Mouse (Mus musculus) kidney, adult 9 months (tissue): ENCODE data around the gene Ccdc172.

Experiments used
- DNase-seq: peaks from one replicate; pipeline ENCODE4 v3.0.0; 2022

Gene Ccdc172

DNA sequence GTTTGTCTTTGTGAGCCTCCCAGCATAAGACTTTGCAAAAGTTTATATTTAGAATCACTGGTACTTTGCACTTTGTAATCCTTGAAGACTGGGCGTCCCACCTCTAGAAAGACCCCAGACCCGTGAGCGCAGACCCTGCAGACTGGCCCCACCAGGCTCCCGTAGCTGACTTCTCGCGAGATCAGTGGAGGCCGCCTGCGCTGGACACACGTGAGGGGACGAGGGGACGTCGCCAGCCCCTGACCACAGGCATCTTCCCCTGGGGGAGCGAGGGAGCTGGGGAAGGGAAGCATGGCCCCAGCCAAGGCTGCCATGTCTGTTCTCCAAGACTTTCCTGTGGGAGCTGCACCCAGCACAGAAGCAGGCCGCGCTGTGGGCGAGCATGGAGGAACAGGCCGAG lies at the start of gene Ccdc172:
Gene Ccdc172 (plus strand): TSS at position 176 of the 400 bp plus-strand sequence.
- no peak for DNase-seq

DNA sequence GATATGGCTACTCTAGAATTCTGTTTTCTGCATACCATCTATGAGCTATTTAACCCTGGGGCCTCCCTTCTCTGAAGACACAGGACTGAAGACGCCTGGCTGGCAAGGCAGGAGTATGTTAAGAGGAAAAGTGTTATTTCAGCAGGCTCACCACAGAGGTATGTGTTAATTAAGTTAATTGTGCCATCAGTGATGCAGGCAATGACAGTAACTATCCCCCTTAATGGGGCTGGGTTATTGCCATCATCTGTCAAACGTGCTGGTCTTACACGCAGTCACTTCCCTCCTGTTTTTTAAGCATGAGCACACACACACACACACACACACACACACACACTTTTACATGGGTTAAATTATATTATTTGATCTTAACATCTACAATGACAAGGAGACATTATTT lies 48.0 kb upstream of the Ccdc172 start:
- DNase-seq, result no peak

GRCm38 (mm10) chr19:58468331-58468730 lies 43.5 kb upstream of the Ccdc172 start:
- no peak for DNase-seq

DNA sequence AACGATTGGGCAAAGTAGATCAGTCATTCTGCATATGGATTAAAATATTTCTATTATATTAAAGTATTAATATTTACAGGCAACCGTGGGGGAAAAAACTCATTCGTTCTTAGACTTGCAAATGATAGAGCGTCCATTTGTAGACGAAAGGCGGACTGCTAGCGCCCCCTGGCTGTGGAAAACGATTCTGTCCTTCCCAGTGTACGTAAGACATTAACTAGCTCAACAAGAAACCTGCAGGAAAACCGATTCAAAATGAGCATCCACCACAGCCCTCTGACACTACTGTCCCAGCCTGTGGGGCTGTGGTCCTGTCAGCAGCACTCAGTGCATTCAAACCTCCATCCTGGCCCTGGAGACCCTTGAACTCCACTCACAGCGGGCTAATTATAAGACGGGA lies 42.4 kb upstream of the Ccdc172 start:
- DNase-seq, result peak; percentile 80

DNA sequence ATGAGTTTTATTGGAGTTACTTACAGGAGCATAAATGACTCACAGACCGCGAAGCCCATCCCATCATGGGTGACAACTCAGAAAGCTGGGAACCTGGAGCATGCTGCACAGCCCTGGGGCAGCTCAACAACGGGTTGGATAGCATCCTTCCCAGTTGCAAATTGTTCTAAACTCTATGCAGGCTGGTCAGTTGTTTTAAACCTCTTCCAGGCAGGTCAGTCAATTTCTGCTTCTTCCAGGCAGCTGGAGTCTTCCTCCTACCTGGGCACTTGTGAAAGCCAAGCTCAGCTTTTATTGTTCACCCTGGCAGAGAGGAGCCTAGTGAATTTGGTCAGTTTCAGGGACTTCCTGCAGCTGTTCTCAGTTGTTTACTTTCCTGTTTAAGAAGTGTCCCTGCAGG lies 37.5 kb upstream of the Ccdc172 start:
- DNase-seq, result no peak

DNA sequence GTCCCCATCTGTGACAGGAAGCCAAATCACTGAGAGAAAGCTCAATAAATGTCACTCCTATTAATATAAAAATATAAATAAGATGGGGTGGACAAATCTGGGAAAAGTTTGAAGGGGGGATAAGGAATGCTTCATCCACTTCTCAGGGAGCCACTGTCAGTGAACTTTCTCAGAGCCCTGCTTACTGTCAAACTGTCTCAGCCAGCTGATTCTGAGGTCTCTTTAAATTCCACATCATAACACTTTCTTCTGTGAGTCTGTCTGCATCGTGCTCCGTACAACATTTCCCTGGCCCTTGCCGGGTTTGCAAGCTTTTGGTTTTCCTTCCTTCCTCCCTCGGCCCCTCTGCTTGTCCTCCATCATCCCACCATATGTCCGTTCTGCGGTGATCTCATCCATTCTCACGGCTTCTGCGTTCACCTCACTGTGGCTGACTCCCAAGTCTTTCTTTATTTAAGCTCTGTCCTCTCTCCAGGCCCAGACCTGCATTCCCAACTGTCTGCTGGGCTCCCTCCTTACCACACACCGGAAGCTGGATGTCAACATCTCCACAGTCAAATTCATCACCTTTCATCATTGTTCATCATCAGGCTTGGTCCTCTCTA lies 29.3 kb upstream of the Ccdc172 start:
- no peak for DNase-seq

DNA sequence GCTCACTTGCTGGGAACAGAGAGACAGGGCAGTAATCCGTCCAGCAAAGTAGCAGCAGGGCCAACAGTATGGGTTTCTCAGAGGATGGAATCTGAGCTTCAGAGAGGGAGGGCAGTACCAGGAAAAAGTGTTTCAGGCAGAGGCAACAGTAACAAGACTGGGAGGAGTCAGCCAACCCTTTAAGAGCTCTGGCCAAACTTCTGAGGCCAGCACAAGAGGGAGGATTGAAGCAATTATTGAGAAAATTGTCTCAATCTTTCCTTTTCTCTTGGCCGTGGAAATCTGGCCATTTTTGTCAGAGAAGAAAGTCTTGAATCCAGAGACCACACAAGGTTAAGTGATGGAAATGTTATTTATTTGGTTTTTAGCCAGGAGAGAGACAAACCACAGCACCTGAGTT lies 25.1 kb upstream of the Ccdc172 start:
- no peak for DNase-seq

GRCm38 (mm10) chr19:58497106-58497505 lies 14.7 kb upstream of the Ccdc172 start:
- DNase-seq, result no peak

GRCm38 (mm10) chr19:58499420-58499966 lies 12.3 kb upstream of the Ccdc172 start:
- no peak for DNase-seq

GRCm38 (mm10) chr19:58500049-58500448 lies 11.7 kb upstream of the Ccdc172 start:
- DNase-seq, result no peak

GRCm38 (mm10) chr19:58521696-58522095 lies 9.9 kb downstream of the Ccdc172 start:
- no peak for DNase-seq

GRCm38 (mm10) chr19:58523736-58524394 lies 12.1 kb downstream of the Ccdc172 start:
- DNase-seq, result no peak

GRCm38 (mm10) chr19:58525457-58526239 lies 13.9 kb downstream of the Ccdc172 start:
- DNase-seq, result no peak

DNA sequence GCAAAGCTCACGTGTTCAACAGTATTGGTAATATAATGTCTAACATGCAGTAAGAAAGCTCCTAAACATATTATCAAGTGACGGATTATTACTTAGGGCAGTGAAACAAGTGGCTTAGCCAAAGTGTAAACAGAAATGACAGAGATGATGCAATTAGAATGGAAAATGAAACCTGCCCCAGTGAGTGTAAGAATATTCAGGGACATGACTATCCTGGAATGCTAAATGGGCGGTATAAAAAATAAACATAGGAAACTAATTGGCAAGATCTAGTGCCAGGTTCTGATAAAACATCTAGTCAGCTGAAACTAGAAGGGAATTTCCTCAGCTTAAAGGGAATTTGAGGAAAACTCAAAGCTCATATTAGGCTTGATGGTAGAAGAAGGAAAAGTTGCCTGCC lies 21.3 kb downstream of the Ccdc172 start:
- no peak for DNase-seq

DNA sequence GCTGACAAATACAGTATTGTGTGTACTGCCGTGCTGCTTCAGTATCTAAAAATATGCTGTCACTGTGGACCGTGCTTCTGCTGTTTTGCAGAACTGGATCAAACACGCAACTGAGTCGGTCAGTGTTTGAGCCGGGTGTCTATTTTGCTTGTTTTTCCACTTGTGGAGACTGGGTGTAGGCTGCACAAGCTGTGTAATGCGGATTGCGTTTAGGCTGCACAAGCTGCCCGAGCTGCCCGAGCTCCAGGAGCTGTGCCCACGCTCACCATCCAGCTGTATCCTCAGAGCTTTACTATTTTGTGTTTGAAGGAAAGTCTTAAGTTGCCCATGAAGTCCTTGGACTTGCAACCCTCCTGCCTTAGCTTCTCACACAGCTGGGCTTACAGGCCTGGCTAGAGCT lies 24.9 kb downstream of the Ccdc172 start:
- no peak for DNase-seq

DNA sequence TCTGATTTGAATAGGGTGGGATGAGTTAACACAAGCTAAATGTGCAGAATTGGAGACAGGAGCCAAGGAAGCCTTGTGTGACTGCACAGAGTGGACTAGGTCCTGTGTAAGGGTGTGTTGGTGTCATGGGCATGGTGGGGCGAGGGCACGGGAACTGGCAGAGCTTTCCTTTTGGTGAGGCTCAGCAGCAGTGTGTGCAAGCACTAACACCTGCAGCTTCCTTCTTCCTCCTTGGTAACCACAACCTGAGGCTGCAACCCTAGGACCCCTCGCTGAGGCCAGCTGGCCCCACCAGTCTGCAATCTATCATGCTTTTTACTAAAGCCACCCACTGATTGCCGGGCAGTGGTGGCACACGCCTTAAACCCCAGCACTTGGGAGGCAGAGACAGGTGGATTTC lies 28.6 kb downstream of the Ccdc172 start:
- no peak for DNase-seq

DNA sequence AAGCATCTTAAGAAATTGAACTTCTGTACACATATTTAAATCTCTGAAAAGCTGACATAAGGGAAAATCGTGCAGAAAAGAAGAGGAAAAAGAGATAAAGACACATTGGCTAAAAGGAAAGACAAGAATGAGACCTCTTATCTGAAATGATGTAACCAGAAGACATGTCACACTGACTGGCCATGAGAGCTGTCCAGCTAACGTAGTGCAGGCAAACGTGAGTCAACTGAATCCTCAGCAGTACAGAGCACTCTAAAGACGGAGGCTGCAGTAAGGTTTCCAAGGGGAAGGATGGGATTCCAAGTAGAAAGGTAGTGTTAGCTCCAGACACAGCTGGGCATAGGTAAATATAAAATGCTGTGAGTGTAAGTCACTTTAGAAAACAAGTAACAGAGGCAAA lies 36.6 kb downstream of the Ccdc172 start:
- no peak for DNase-seq

GRCm38 (mm10) chr19:58550489-58550888 lies 38.7 kb downstream of the Ccdc172 start:
- DNase-seq, result no peak

GRCm38 (mm10) chr19:58550916-58551315 lies 39.1 kb downstream of the Ccdc172 start:
- no peak for DNase-seq

DNA sequence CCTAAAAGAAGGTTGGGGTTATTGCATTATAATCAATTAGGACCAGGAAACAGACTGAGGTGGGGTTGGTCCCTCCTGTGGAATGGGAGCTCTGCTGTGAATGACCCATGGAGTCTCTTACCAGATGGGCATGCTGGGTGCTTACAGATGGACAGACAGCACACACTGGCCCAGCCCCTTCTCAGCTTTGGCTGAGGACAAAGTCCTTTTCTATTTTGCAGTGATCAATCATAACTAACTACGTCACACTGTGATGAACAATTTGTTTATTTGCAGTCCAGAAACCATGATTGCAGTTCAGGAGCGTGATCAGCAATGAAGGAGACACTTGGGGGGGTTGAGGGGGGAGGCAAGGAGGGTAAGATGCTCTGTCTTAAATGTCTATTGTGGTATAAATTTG lies 43.2 kb downstream of the Ccdc172 start:
- no peak for DNase-seq

DNA sequence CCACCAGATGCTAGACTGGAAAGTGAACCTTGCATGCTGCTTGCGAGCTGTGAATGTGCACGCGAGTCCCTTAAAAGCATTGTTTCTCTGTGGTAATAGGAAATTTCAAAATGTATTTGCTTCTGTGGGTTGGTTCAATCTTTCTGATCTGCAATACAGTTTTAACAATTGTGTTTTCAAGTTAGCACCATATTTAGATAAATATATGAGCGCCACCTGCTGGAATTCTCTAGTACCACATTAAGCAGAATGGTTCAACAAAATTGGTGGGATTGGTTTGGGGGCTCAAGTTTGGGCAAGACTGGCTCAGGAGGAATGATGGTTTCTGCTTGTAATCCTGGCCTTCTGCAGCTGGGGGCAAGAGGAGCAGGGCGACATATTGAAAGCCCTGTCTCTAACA lies 46.6 kb downstream of the Ccdc172 start:
- DNase-seq, result peak; percentile 38

DNA sequence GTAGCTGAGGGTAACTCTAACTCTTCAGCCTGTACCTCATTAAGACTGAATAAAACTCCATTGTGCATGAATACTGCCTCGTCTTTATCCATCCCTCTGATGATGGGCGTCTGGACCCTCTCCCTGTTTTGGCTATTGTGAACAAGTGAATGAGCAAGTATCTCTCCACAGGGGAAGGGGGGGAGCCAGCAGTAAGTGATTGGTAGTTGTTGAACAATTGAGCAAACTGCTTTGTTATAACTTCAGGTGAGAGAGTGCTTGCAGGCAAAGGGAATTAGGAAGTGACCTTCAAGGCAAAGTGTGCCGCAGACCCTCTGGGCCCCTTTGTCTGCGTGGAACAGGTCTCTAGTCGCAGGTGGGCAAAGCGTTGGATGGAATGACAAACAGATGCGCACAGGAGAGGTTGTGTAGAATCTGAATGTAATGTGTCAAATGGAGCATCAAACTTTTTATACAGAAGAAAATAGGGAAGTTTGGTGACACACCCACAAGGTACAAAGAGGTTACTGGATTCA lies 50.6 kb downstream of the Ccdc172 start:
- DNase-seq, result no peak

- DNase-seq, result no peak
Measured at GRCm38 (mm10) chr19:58571566-58571965, 59.8 kb downstream of the Ccdc172 start.
